Mouse (Mus musculus): ENCODE measurements around the gene Fpgs. TPM values are rescaled to one million over a fixed set of nuclear protein-coding genes. Genes with fewer than 3 reads are reported as not detected.

The Fpgs gene
- polyA plus RNA-seq, 1 experiment from 2014 or later, result 32.7 TPM

DNA sequence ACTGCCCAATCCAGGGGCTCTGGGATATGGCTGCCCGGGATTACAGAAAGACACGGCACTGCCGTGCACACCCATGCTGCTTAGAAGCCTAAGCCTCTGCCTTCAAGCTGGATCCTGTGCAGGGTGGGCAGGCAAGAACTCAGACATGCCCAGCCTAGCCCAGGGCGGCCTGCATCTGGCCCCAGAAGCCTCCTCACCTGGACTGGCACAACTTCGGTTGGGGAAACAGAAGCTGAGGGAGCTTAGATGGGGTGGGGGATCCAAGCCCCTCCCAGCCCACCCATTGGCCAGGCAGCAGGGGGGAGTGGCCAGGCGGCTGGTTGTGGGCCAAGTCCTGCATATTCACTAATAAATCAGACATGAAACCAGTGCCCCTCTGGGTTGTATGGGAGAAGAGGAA, 22.2 kb downstream of the Fpgs start:
- 0 out of 2 replicates have a peak overlapping the region, but pooled peaks have one; percentile 18 for H3K27ac ChIP-seq (ENCODE audit: low read depth)

DNA sequence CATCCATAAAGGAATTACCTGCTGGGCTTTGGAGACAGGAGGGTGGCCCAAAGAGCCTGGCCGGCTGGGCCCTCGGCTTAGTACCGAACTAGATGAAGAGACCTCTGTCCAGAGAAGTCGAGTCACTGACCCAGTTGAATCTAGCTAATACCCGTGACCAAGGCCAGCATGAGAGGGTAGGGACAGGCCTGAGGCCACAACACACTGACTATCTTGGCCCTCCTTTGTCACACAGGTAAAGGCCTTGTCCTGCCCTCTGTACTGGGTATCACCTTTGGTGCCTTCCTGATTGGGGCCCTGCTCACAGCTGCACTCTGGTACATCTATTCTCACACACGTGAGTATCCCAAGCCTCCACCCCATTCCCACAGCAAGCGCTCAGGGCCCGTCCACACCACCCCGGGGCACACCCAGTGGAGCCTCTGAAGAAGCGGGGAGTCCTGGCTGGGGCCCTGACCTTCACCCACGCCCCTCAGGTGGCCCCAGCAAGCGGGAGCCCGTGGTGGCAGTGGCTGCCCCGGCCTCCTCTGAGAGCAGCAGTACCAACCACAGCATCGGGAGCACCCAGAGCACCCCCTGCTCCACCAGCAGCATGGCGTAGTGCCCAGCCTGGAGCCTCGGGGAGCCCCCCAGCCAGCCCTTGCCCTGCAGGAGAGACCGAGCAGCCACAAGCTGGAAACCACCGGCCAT, 22.8 kb downstream of the Fpgs start:
- Histone ChIP-seq H3K27ac (ENCODE audit: low read depth) (0 out of 2 replicates have a peak overlapping the region, but pooled peaks have one; percentile 18), H3K36me3 (ENCODE audit: insufficient read depth) (peaks cover 78% of the 10 kb centered on the region), H3K4me3 (ENCODE audit: low read depth, low read length) (no peak overlapping the region), H3K4me2 (no peak overlapping the region), H3K9ac (no peak overlapping the region), H3K9me3 (ENCODE audit: low read depth, low read length) (peaks cover 2% of the 10 kb centered on the region), H3K4me1 (ENCODE audit: insufficient read depth) (no peaks in the 10 kb centered on the region), H3K27me3 (ENCODE audit: insufficient read depth, low read length) (no peaks in the 10 kb centered on the region)
- DNase-seq (no peak), ATAC-seq (ENCODE audit: insufficient read depth) (no peak)
- WGBS, result 86% methylated on average over 19 of the region's 19 CpGs
- TF ChIP-seq CTCF (IDR thresholded peaks at IDR 0.05; ENCODE audit: low read depth), result no peak

More for the DNA sequence above, 22.2 kb downstream of the Fpgs start:
- Histone ChIP-seq H3K36me3 (ENCODE audit: insufficient read depth) (peaks cover 83% of the 10 kb centered on the region), H3K27me3 (ENCODE audit: insufficient read depth, low read length) (no peaks in the 10 kb centered on the region), H3K4me3 (ENCODE audit: low read depth, low read length) (no peak overlapping the region), H3K4me1 (ENCODE audit: insufficient read depth) (no peaks in the 10 kb centered on the region), H3K9ac (no peak overlapping the region), H3K9me3 (ENCODE audit: low read depth, low read length) (no peaks in the 10 kb centered on the region), H3K4me2 (no peak overlapping the region)
- DNase-seq (peak; percentile 42), ATAC-seq (ENCODE audit: insufficient read depth) (peak; percentile 36; the same call in 1 of the 2 replicates)
- 63% methylated on average over 6 of the region's 6 CpGs for WGBS
- TF ChIP-seq CTCF (IDR thresholded peaks at IDR 0.05; ENCODE audit: low read depth), result no peak

DNA sequence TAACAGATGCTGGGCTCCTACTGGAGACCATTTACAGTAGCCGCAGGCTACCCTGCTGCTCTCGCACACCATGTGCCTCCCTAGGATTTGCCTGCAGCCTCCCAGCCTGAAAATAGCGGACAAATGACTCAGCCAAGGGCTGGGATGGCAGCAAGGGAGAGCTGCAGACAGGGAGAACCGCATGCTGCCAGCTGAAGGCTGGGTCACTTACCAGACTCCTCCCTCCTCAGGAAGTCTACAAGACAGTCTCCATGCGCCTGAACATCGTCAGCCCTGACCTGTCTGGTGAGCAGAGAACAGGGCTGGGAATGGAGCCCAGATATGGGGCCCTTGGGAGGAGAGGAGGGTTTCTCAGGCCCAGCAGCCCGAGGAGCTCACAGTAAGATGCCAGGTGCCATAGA, 23.9 kb downstream of the Fpgs start:
- Histone ChIP-seq H3K4me1 (ENCODE audit: insufficient read depth) (no peaks in the 10 kb centered on the region), H3K4me3 (ENCODE audit: low read depth, low read length) (no peak overlapping the region), H3K9ac (no peak overlapping the region), H3K36me3 (ENCODE audit: insufficient read depth) (peaks cover 78% of the 10 kb centered on the region), H3K27ac (ENCODE audit: low read depth) (no peak overlapping the region), H3K4me2 (no peak overlapping the region), H3K27me3 (ENCODE audit: insufficient read depth, low read length) (no peaks in the 10 kb centered on the region), H3K9me3 (ENCODE audit: low read depth, low read length) (peaks cover 6% of the 10 kb centered on the region)
- ATAC-seq (ENCODE audit: insufficient read depth) (peak; percentile 48; the same call in 1 of the 2 replicates), DNase-seq (peak; percentile 41)
- TF ChIP-seq CTCF (IDR thresholded peaks at IDR 0.05; ENCODE audit: low read depth), result no peak
- WGBS, result 31% methylated on average over 7 of the region's 7 CpGs

DNA sequence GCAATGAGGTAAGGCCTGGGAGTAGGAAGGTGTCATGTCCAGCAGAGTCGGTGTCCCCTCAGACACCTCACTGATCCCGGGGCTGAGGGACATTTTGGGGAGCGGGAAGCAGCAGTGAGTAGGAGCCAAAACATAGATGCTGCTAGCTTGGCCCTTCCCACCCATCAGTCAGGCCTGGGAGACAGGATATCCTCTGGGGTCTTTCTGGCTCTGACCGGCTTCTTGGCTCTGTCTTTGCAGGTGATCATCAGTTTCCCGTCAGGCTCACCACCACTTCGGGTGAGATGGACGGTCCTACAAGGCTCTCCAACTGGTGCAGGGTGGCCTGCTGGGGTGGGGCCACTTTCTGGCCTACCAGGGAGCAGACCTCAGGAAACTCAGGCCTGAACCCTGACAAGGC, 26.3 kb downstream of the Fpgs start:
- TF ChIP-seq CTCF (IDR thresholded peaks at IDR 0.05; ENCODE audit: low read depth), result no peak
- DNase-seq, result no peak
- Histone ChIP-seq H3K4me1 (ENCODE audit: insufficient read depth) (no peaks in the 10 kb centered on the region), H3K27ac (ENCODE audit: low read depth) (no peak overlapping the region), H3K9me3 (ENCODE audit: low read depth, low read length) (peaks cover 6% of the 10 kb centered on the region), H3K4me2 (no peak overlapping the region), H3K36me3 (ENCODE audit: insufficient read depth) (peaks cover 75% of the 10 kb centered on the region), H3K9ac (no peak overlapping the region), H3K27me3 (ENCODE audit: insufficient read depth, low read length) (no peaks in the 10 kb centered on the region), H3K4me3 (ENCODE audit: low read depth, low read length) (no peak overlapping the region)
- ATAC-seq (ENCODE audit: insufficient read depth), result no peak
- WGBS, result 80% methylated on average over 7 of the region's 7 CpGs

DNA sequence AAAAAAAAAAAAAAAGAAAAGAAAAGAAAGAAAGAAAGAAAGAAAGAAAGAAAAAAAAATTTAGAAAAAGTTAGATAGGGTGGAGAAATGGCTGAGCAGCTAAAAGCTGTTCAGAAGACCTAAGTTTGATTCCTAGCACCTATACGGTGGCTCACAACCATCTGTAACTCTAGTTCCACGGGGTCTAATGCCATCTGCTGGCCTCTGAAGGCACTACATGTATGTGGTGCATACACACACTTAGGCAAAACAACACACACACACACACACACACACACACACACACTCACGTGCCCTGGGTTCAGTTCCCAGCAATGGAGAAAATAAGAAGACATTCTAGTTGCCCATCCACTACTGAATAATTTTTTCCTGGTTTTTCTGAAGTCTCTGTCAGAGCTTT, 27.1 kb downstream of the Fpgs start:
- H3K4me2 ChIP-seq, result no peak overlapping the region
- H3K27me3 ChIP-seq (ENCODE audit: insufficient read depth, low read length), result no peaks in the 10 kb centered on the region
- no peak for ATAC-seq (ENCODE audit: insufficient read depth)
- 91% methylated on average over 3 of the region's 3 CpGs for WGBS
- H3K27ac ChIP-seq (ENCODE audit: low read depth), result no peak overlapping the region
- H3K36me3 ChIP-seq (ENCODE audit: insufficient read depth), result peaks cover 79% of the 10 kb centered on the region
- peak; percentile 50 for TF ChIP-seq CTCF (IDR thresholded peaks at IDR 0.05; ENCODE audit: low read depth)
- no peak overlapping the region for H3K4me3 ChIP-seq (ENCODE audit: low read depth, low read length)
- no peak for DNase-seq
- peaks cover 6% of the 10 kb centered on the region for H3K9me3 ChIP-seq (ENCODE audit: low read depth, low read length)
- H3K4me1 ChIP-seq (ENCODE audit: insufficient read depth), result no peaks in the 10 kb centered on the region
- H3K9ac ChIP-seq, result no peak overlapping the region

DNA sequence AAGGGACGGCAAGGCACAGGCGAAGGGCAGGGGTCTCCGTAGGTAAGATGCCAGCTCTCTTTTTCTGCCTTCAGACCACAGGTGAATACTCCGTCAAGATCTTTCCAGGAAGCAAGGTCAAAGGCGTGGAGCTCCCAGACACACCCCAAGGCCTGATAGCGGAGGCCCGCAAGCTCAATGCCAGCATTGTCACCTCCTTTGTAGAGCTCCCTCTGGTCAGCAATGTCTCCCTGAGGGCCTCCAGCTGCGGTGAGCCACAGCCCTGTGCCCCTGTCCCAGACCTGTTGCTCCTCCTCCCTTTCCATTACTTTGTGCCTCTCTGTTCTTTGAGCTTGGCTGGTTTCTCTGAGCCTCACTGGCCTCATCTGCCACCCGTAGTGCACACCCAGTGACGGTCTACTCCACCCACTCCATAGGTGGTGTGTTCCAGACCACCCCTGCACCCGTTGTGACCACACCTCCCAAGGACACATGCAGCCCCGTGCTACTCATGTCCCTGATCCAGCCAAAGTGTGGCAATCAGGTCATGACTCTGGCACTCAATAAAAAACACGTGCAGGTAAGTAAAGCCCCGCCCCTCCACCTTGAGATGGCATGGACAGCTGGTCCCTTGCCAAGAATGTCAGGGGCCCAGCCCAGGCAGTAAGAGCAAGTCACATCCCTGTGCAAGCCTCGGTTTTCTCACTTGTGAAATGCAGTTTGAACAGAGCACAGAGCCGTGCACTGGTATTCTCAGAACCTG, 30.6 kb downstream of the Fpgs start:
- H3K4me2 ChIP-seq, result no peak overlapping the region
- 70% methylated on average over 16 of the region's 16 CpGs for WGBS
- DNase-seq (peak; percentile 63), ATAC-seq (ENCODE audit: insufficient read depth) (no peak)
- H3K4me3 ChIP-seq (ENCODE audit: low read depth, low read length), result no peak overlapping the region
- no peak overlapping the region; the same call in 1 of the 2 replicates for H3K27ac ChIP-seq (ENCODE audit: low read depth)
- TF ChIP-seq CTCF (IDR thresholded peaks at IDR 0.05; ENCODE audit: low read depth), result no peak
- no peaks in the 10 kb centered on the region for H3K27me3 ChIP-seq (ENCODE audit: insufficient read depth, low read length)
- no peak overlapping the region for H3K9ac ChIP-seq
- no peaks in the 10 kb centered on the region for H3K4me1 ChIP-seq (ENCODE audit: insufficient read depth)
- H3K9me3 ChIP-seq (ENCODE audit: low read depth, low read length), result peaks cover 6% of the 10 kb centered on the region
- peaks cover 68% of the 10 kb centered on the region for H3K36me3 ChIP-seq (ENCODE audit: insufficient read depth)

DNA sequence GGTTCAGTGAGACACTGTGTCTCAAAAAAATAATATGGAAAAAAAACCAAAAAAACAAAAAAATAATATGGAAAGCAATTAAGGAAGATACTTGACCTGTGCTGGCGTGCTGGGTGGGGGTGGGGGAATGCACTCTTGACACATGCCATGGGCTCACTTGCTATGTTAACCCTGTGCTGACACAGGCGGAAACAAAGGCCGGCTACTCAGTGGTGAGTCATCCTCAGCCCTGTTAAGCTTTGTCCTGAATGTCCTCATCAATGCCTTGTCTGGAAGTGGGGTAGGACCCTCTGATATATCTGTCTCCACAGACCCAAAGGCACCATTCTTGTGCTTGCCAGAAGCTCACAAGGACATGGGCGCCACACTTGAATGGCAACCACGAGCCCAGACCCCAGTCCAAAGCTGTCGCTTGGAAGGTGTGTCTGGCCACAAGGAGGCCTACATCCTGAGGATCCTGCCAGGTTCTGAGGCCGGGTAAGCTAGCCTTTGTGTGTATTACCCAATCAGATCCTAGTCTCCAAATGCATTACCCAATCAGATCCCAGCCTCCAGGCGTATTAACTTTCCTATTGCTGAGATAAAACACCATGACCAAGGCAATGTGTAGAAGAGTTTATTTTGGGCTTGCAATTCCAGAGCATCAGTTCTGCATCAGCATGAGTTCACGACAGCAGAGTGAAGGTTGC, 31.9 kb downstream of the Fpgs start:
- Histone ChIP-seq H3K9ac (no peak overlapping the region), H3K4me1 (ENCODE audit: insufficient read depth) (no peaks in the 10 kb centered on the region), H3K27ac (ENCODE audit: low read depth) (no peak overlapping the region), H3K36me3 (ENCODE audit: insufficient read depth) (peaks cover 61% of the 10 kb centered on the region), H3K4me2 (no peak overlapping the region), H3K4me3 (ENCODE audit: low read depth, low read length) (no peak overlapping the region), H3K9me3 (ENCODE audit: low read depth, low read length) (peaks cover 6% of the 10 kb centered on the region), H3K27me3 (ENCODE audit: insufficient read depth, low read length) (no peaks in the 10 kb centered on the region)
- DNase-seq, result no peak
- no peak for ATAC-seq (ENCODE audit: insufficient read depth)
- 71% methylated on average over 9 of the region's 9 CpGs for WGBS
- no peak for TF ChIP-seq CTCF (IDR thresholded peaks at IDR 0.05; ENCODE audit: low read depth)

Data from lung, embryonic 14.5 days (tissue).